Mouse (Mus musculus) brain, embryonic 18.5 days (tissue): ENCODE measurements around the gene Cwc22.

Experiments
- DNase-seq: peaks from one replicate; pipeline ENCODE4 v3.0.0-alpha.2; 2012; ENCODE audit warnings: low read depth, low spot score

Cwc22 gene

GRCm38 (mm10) chr2:77945596-77946485 lies at the start of gene Cwc22:
Gene Cwc22 (minus strand): TSS chr2:77946375.
- DNase-seq = peak; percentile 88

DNA sequence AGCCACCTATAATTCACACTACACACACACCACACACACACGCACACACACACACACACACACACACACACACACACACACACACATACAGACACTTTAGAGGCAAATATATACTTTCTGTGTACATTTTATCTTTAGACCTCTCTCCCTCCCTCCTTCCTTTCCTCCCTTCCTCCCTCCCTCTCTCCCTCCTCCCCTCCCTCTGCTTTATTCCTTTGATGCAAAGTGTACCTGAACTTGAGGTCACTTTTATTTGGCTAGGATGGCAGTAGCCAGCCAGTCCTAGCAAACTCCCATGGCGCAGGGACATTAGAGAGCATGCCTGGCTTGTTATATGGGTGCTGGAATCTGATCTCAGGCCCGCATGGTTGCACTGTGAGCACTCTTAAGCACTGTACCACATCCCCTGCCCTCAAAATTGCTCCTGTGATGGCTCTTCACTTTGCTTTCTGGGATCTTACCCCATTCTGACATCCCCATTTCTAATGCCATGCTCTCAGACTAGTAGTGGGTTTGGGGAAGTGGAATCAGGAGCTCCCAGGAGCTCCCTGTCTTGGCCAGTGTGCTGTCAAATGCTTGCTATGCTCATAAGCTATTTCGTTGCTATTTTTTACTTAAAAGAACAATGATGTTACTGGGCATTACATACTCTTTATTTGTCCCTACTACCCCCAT lies 47.7 kb upstream of the Cwc22 start:
- no peak for DNase-seq

DNA sequence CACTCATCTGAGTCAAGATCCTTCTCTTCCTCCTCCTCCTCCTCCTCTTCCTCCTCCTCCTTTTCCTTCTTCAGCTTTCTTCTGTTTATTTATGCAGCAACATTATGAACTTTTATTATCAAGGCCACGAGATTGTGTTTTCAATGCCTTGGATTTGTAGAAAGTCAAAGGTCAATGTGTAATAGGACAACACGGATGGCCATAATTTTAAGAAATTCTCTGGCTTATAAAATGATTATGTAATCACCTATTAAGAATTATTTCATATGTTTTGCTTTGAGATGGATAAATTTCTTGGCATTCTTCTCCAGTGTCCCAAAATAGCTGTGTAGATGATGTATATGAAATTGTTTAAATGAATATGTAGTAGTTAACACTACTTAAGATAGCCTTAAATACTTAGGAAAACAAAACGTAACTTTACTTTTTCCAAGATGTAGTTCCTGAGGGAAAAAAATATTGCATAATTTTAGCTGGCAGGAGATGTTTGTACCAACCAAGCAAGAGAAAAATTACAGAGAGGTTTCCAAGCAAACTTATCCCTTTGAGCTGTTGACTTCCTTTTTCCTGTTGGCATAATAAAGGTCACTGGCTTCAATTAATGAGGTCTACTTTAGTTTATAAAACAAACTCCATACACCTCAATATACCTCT lies 46.9 kb upstream of the Cwc22 start:
- DNase-seq = no peak

DNA sequence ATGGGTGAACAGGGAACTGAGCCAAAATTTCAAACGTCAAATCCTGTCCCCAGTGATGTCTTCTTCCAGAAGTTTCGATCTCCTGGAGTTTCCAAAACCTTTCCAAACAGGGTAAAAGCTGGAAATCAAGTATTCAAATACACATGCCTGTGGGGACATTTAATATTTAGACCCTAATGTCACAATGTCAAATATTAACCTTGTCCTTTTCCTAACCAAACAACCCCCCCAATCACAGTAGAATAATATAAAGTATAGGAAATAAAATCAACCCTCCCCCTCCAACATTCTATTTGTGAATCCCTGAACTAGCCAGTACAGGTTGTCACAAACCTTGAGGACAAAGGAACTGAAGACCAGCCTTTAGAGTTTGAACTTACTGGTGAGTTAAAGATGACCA lies 44.6 kb upstream of the Cwc22 start:
- DNase-seq = no peak

- DNase-seq = no peak
Measured at GRCm38 (mm10) chr2:77990121-77990520, 43.9 kb upstream of the Cwc22 start.

DNA sequence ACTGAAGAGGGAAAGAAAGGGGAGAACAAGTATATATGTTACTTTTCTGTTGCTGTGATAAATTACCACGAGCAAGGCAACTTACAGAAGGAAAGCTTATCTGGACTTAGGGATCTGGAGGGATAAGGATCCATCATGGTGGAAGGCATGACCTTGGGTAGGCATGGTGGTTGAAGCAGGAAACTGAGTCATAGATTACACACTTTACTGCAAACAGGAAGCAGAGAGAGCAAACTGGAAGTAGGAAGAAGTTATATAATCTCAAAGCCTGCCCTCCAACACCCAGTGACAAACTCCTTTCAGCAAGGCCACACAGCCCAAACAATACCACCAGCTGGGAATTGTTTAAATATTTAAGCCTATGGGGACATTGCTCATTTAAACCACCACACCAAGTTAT lies 43.2 kb upstream of the Cwc22 start:
- DNase-seq = no peak

- no peak for DNase-seq
Measured at GRCm38 (mm10) chr2:77985991-77986730, 40.0 kb upstream of the Cwc22 start.

- no peak for DNase-seq
Measured at GRCm38 (mm10) chr2:77984209-77984608, 38.0 kb upstream of the Cwc22 start.

- no peak for DNase-seq
Measured at GRCm38 (mm10) chr2:77981826-77982225, 35.7 kb upstream of the Cwc22 start.

DNA sequence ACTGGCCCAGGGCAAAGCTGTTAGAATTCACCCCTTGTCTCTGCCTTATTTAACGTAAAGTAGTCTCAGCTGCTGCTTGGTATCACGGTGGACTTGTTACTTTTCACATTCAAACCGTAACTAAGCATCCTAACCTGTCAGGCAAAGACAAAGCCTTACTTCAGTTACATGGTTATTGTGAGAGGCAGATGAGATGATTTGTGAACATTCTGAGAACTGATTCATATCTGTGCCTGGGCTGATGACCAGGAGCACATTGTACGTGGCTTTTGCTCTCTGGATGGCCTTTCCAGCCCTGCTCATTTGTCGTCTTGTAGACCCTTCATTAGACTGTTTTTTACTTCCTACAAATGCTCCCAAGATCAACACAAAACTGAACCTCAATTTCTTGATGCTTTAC lies 34.5 kb upstream of the Cwc22 start:
- DNase-seq = no peak

- DNase-seq = no peak
Measured at GRCm38 (mm10) chr2:77979519-77979918, 33.3 kb upstream of the Cwc22 start.

DNA sequence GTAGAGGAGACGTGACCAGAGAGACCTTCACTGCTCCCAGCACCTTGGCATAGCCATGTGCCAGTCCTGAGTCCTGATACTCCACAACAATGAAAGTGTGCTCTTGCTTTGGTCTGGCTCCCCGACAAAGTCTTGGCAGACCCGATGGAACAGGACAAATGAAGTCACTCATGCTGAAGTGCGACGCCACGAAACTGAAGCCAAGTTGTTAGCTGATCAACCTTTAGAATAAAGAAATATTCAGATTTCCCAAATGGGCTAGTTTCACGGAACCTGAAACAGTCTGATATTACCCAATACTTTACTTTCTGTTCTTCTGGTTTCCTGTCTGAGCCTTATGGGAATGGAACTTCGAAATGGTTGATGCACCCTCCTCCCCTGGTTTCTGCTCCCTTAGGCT lies 32.9 kb upstream of the Cwc22 start:
- no peak for DNase-seq

DNA sequence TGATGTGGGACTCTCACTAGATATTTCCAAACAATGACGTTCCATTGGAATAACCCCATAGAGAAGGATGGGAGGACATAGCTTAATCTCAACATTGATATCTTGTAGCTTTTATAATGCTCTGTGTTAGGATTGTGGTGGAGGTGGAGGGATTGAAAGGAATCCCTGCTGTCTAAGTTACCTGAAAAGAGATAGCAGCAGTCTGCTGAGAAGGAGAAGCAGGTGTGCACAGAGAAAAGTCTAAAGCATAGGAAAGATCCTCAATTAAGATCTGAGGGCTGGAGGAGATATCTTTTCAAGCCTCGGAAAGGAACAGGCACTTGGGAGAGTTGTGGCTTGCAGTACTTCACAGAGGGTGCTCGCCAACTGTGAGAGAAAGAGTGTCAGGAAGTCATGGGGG lies 32.1 kb upstream of the Cwc22 start:
- DNase-seq = no peak

GRCm38 (mm10) chr2:77976321-77976920 lies 30.2 kb upstream of the Cwc22 start:
- DNase-seq = no peak

- no peak for DNase-seq
Measured at GRCm38 (mm10) chr2:77975606-77976005, 29.4 kb upstream of the Cwc22 start.

- DNase-seq = no peak
Measured at GRCm38 (mm10) chr2:77974986-77975385, 28.8 kb upstream of the Cwc22 start.

- no peak for DNase-seq
Measured at GRCm38 (mm10) chr2:77974366-77974765, 28.2 kb upstream of the Cwc22 start.

DNA sequence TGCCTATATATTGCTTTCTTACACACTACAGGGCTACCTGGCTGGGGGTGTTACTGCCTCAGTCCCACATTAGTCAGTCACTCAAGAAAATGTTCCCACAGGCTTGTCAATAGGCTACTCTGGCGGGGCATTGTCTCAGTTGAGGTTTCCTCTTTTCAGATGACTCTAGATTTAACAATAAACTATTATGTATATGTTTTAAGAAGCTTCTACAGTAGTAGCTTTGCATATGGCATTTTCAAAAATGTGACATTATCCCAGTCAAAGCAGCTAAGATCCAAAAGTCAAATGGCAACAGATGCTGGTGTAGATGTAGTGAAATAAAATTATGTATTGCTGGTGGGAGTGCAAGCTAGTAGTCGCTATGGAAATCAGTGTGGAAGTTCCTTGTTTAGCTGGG lies 27.1 kb upstream of the Cwc22 start:
- DNase-seq = no peak

DNA sequence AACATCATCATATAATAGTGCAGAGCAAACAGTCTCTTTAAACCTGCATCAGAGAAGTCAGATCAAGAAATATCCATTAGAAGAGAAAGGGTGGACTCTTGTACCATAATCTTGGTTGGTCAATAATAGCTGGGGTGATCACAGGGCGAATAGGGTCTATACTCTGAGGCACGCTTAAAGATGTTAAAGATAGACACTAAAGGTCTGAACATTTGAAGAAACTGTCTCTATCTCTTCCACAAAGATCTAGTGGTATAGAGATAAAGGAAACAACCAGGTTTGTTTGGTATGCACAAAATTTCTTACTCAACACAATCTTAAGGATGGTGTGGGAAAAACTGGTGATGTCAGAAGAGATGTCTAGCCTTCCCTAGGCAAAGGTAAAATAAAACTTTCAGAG lies 26.4 kb upstream of the Cwc22 start:
- no peak for DNase-seq

DNA sequence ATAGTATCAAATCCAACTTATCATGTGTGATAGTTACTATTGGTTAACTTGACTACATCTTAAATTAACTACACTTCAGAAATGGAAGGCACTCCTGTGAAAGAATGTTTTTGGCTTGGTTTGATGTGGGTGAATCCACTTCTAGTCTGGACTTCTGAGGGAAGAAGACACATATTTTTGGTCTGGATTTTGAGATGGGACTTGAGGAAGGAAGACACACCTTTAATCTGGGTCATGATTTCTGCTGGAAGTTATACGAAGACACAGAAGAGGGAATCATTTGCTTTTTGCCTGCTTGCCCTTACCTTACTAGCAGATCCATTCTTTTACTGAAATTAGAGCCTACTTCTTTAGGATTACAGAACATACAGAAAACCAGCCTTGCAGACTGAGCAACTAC lies 25.7 kb upstream of the Cwc22 start:
- no peak for DNase-seq

DNA sequence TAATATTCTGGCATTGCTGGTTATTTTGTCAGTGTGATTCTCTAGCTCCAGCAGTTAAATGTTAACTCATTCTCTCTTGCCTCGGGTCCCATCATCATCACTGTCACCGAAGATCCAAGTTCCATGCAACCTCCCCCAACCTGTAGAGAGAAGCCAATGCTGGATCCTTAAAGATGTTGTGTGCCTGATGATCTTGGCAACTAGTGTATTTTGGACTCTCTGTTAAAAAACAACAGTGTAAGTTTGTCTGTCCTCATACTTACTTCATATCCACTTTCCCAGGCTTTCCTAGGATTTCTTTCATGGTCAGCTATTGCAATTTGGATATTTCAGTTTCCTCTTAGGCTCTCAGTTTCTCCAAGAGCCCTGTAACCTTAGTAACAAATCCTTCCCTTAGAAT lies 25.2 kb upstream of the Cwc22 start:
- DNase-seq = no peak

- no peak for DNase-seq
Measured at GRCm38 (mm10) chr2:77970556-77970955, 24.4 kb upstream of the Cwc22 start.
